Mouse (Mus musculus) hindbrain, embryonic 16.5 days (tissue): Measurements from ENCODE around the gene Clcn1. TPM values are rescaled to one million over a fixed set of nuclear protein-coding genes. Genes with fewer than 3 reads are reported as not detected.

ENCODE experiments used
- ATAC-seq: fragments of 200-750 bp; cut with Nextera tagmentation; 2 replicates; pipeline ENCODE4 v1.8.0; 2017; ENCODE audit warnings: moderate TSS enrichment, moderate library complexity
- H3K27ac ChIP-seq: fragments of 300-500 bp; sonication (generic); 2 replicates; pipeline ENCODE4 v1.5.1; 2014; ENCODE audit warnings: low read depth, mild to moderate bottlenecking, control low read depth, low read length, moderate library complexity
- H3K27me3 ChIP-seq: fragments of 300-500 bp; sonication (generic); replicated peaks from 2 replicates; pipeline ENCODE4 v1.6.1; 2014; ENCODE audit warnings: low read length; ENCODE audit not compliant: control insufficient read depth, insufficient read depth
- H3K36me3 ChIP-seq: fragments of 300-500 bp; sonication (generic); 2 replicates; pipeline ENCODE4 v1.6.1; 2014; ENCODE audit warnings: mild to moderate bottlenecking, low read length, moderate library complexity, mixed read lengths; ENCODE audit not compliant: control insufficient read depth, insufficient read depth
- H3K4me1 ChIP-seq: fragments of 300-500 bp; sonication (generic); 2 replicates; pipeline ENCODE4 v1.6.1; 2014; ENCODE audit warnings: low read depth, low read length; ENCODE audit not compliant: control insufficient read depth, insufficient read depth
- H3K4me2 ChIP-seq: fragments of 300-500 bp; sonication (generic); 2 replicates; pipeline ENCODE4 v1.6.1; 2014; ENCODE audit warnings: mild to moderate bottlenecking, low read length, control low read depth, moderate library complexity
- H3K4me3 ChIP-seq: fragments of 300-500 bp; sonication (generic); 2 replicates; pipeline ENCODE4 v1.5.1; 2014; ENCODE audit warnings: mild to moderate bottlenecking, low read length, control low read depth, moderate library complexity
- H3K9ac ChIP-seq: fragments of 300-500 bp; sonication (generic); 2 replicates; pipeline ENCODE4 v1.6.1; 2014; ENCODE audit warnings: low read depth, mild to moderate bottlenecking, control low read depth, low read length, moderate library complexity
- H3K9me3 ChIP-seq: fragments of 300-500 bp; sonication (generic); 2 replicates; pipeline ENCODE4 v1.6.1; 2014; ENCODE audit warnings: mild to moderate bottlenecking, low read length, moderate library complexity; ENCODE audit not compliant: control insufficient read depth
- WGBS: fragments of 180-500 bp; shearing (Covaris S2); extraction: QIAGEN DNeasy Blood & Tissue Kit; methylation state at CpG from one replicate; pipeline ENCODE4 v1.1.7; 2014; 5-methylcytosine and 5-hydroxymethylcytosine counted together
- polyA plus RNA-seq: library from polyadenylated mRNA; unstranded; fragments of >200 nt; fragmentation: Nextera tagmentation; extraction: Ambion mirVana; gene quantifications from 2 replicates; pipeline ENCODE4 v1.2.1, GENCODE M21; 2015

The Clcn1 gene
- polyA plus RNA-seq, 1 experiment from 2014 or later: 1.2 TPM

- Histone ChIP-seq H3K4me3 (peak overlapping the region; percentile 5; the same call in 1 of the 2 replicates), H3K27me3 (no peaks in the 10 kb centered on the region), H3K9ac (peak overlapping the region; percentile 31; the same call in 1 of the 2 replicates), H3K27ac (no peak overlapping the region), H3K4me2 (peak overlapping the region; percentile 88), H3K9me3 (no peaks in the 10 kb centered on the region), H3K36me3 (peaks cover 11% of the 10 kb centered on the region), H3K4me1 (peaks cover 22% of the 10 kb centered on the region)
- 89% methylated on average over 7 of the region's 7 CpGs for WGBS
- no peak for ATAC-seq
Observed at GRCm38 (mm10) chr6:42351776-42352485, 65.4 kb downstream of the Clcn1 start.

- H3K4me2 ChIP-seq: no peak overlapping the region
- H3K9ac ChIP-seq: no peak overlapping the region
- H3K27ac ChIP-seq: no peak overlapping the region
- peaks cover 22% of the 10 kb centered on the region for H3K4me1 ChIP-seq
- no peak overlapping the region for H3K4me3 ChIP-seq
- peaks cover 11% of the 10 kb centered on the region for H3K36me3 ChIP-seq
- WGBS: 91% methylated on average over 1 of the region's 1 CpGs
- H3K27me3 ChIP-seq: no peaks in the 10 kb centered on the region
- no peaks in the 10 kb centered on the region for H3K9me3 ChIP-seq
- no peak for ATAC-seq
Observed at GRCm38 (mm10) chr6:42352486-42352846, 66.0 kb downstream of the Clcn1 start.

DNA sequence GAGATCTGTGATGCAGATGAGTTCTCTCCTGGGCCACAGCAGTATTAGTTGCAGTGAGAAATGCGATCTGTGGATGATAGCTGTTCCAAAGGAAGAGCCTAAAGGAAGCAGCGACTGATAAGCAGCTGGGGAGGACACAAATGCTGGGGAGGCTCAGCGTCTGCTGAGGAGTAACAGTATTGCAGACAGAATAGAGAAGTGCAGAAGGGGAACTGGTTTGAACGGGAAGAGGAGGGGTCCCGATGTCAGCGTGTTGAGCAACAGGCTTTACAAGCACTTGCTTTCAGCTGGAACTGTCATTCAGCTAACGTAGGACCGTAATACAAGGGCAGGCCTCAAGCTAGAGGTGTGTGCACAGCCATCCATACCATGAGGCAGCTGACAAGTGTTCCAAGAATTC lies 66.7 kb downstream of the Clcn1 start:
- H3K4me2 ChIP-seq: no peak overlapping the region; the same call in 1 of the 2 replicates
- H3K27ac ChIP-seq: no peak overlapping the region
- WGBS: 84% methylated on average over 8 of the region's 8 CpGs
- no peaks in the 10 kb centered on the region for H3K27me3 ChIP-seq
- no peaks in the 10 kb centered on the region for H3K9me3 ChIP-seq
- H3K4me1 ChIP-seq: peaks cover 22% of the 10 kb centered on the region
- no peak for ATAC-seq
- no peak overlapping the region for H3K9ac ChIP-seq
- H3K36me3 ChIP-seq: peaks cover 11% of the 10 kb centered on the region
- no peak overlapping the region for H3K4me3 ChIP-seq

DNA sequence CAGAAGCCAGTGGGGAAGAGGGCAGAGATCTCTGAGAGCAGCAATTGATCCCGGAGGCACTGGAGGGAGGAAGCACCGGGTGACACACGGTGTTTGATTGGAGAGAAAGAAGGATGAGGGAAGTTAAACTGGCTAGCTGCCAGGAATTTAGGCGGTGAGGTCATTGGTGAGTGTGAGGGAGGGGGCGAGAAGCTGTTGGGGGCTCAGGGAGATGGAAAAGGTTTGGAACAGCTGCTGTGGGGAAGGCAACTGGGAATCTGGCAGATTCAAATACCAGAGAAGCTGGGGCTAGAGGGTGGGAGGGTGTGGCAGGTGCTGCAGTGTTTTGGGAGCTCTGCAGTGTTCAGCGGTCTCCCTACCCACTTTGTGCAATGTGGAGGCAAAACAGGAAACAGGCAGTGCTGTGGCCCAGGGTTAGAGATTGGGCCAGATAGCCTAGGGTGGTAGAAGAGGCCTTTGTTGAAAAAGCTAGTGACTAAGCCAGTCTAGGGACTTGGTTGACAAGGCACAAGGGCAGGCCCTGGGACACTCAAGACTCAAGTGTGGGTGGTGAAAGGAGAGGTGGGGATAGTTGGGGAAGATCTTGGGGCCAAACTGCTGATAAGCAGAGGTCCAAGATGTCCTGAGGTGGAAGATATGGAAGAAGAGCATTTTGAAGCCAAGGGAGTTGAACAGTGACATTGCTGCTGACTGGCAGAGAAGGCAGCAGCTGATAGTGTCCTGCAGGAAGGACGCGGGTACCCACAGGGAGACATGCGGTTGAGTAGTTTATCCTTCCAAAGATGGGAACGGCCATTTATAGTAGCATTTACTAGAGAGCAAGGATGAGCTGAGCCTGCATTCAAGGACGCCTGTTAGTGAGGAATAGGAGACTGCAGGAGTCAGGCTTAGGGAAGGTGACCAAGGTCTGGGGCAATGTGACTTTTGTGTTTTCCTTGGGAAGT lies 67.9 kb downstream of the Clcn1 start:
- 62% methylated on average over 11 of the region's 11 CpGs for WGBS
- no peak overlapping the region for H3K4me2 ChIP-seq
- peaks cover 15% of the 10 kb centered on the region for H3K4me1 ChIP-seq
- H3K9me3 ChIP-seq: no peaks in the 10 kb centered on the region
- no peak for ATAC-seq
- H3K36me3 ChIP-seq: peaks cover 17% of the 10 kb centered on the region
- no peak overlapping the region for H3K9ac ChIP-seq
- no peak overlapping the region for H3K4me3 ChIP-seq
- H3K27me3 ChIP-seq: no peaks in the 10 kb centered on the region
- no peak overlapping the region for H3K27ac ChIP-seq

- ATAC-seq: no peak
- Histone ChIP-seq H3K9me3 (no peaks in the 10 kb centered on the region), H3K27me3 (no peaks in the 10 kb centered on the region), H3K9ac (no peak overlapping the region), H3K4me3 (no peak overlapping the region), H3K36me3 (peaks cover 23% of the 10 kb centered on the region), H3K27ac (no peak overlapping the region), H3K4me1 (peaks cover 15% of the 10 kb centered on the region), H3K4me2 (no peak overlapping the region)
- WGBS: 95% methylated on average over 6 of the region's 6 CpGs
Observed at GRCm38 (mm10) chr6:42355366-42355765, 68.9 kb downstream of the Clcn1 start.

GRCm38 (mm10) chr6:42355794-42356600 lies 69.5 kb downstream of the Clcn1 start:
- no peak for ATAC-seq
- Histone ChIP-seq H3K9ac (no peak overlapping the region), H3K27me3 (no peaks in the 10 kb centered on the region)

GRCm38 (mm10) chr6:42356913-42357312 lies 70.4 kb downstream of the Clcn1 start:
- Histone ChIP-seq H3K27ac (no peak overlapping the region), H3K9me3 (no peaks in the 10 kb centered on the region), H3K36me3 (peaks cover 22% of the 10 kb centered on the region), H3K27me3 (no peaks in the 10 kb centered on the region), H3K4me2 (no peak overlapping the region), H3K4me3 (no peak overlapping the region), H3K9ac (no peak overlapping the region), H3K4me1 (peaks cover 4% of the 10 kb centered on the region)
- no peak for ATAC-seq
- 98% methylated on average over 5 of the region's 5 CpGs for WGBS

More at GRCm38 (mm10) chr6:42355794-42356600, 69.5 kb downstream of the Clcn1 start:
- no peak overlapping the region for H3K4me2 ChIP-seq
- H3K4me3 ChIP-seq: no peak overlapping the region
- no peak overlapping the region for H3K27ac ChIP-seq
- peaks cover 12% of the 10 kb centered on the region for H3K4me1 ChIP-seq
- 95% methylated on average over 13 of the region's 13 CpGs for whole genome bisulfite sequencing
- H3K36me3 ChIP-seq: peaks cover 24% of the 10 kb centered on the region
- no peaks in the 10 kb centered on the region for H3K9me3 ChIP-seq

GRCm38 (mm10) chr6:42357901-42358300 lies 71.4 kb downstream of the Clcn1 start:
- 69% methylated on average over 6 of the region's 6 CpGs for WGBS
- no peak for ATAC-seq
- no peak overlapping the region for H3K9ac ChIP-seq
- peaks cover 3% of the 10 kb centered on the region for H3K4me1 ChIP-seq
- no peaks in the 10 kb centered on the region for H3K9me3 ChIP-seq
- H3K4me3 ChIP-seq: no peak overlapping the region
- no peak overlapping the region for H3K27ac ChIP-seq
- H3K4me2 ChIP-seq: no peak overlapping the region
- no peaks in the 10 kb centered on the region for H3K27me3 ChIP-seq
- H3K36me3 ChIP-seq: peaks cover 22% of the 10 kb centered on the region
